Mouse (Mus musculus): ENCODE measurements at regions not wholly inside any gene's neighbourhood (a gene's known extent, or its start where the extent isn't known, plus 50 kb on each side); places are given as distances from the start of the nearest gene placed in this dataset.

- H3K4me3 ChIP-seq (ENCODE audit: low read depth, low read length): no peak overlapping the region
- no peak overlapping the region for H3K9ac ChIP-seq (replicated peaks; ENCODE audit: low read length)
- H3K4me2 ChIP-seq (ENCODE audit: low read depth, low read length): no peak overlapping the region
- no peaks in the 10 kb centered on the region for H3K36me3 ChIP-seq (replicated peaks; ENCODE audit: control insufficient read depth, insufficient read depth, low read depth, low read length)
- no peak for DNase-seq (ENCODE audit: low spot score)
- WGBS: 83% methylated on average over 1 of the region's 1 CpGs
- H3K9me3 ChIP-seq (replicated peaks; ENCODE audit: control insufficient read depth, low read length): no peaks in the 10 kb centered on the region
- no peaks in the 10 kb centered on the region for H3K4me1 ChIP-seq (ENCODE audit: control insufficient read depth, insufficient read depth, low read length)
- H3K27ac ChIP-seq (replicated peaks; ENCODE audit: low read depth, low read length): no peak overlapping the region
- no peak for ATAC-seq (replicated peaks; ENCODE audit: insufficient number of reproducible peaks, low FRiP score, low TSS enrichment, low read depth)
- no peaks in the 10 kb centered on the region for H3K27me3 ChIP-seq (ENCODE audit: control insufficient read depth, insufficient read depth, low read length)
Observed at GRCm38 (mm10) chr9:30313360-30313759, 113.5 kb upstream of the Snx19 start.

- no peak for ATAC-seq (replicated peaks; ENCODE audit: insufficient number of reproducible peaks, low FRiP score, low TSS enrichment, low read depth)
Observed at GRCm38 (mm10) chr9:30314355-30315171, 112.3 kb upstream of the Snx19 start.

GRCm38 (mm10) chr9:30315172-30315644 is 111.7 kb upstream of the Snx19 start:
- Histone ChIP-seq H3K4me1 (ENCODE audit: control insufficient read depth, insufficient read depth, low read length) (no peaks in the 10 kb centered on the region), H3K27ac (replicated peaks; ENCODE audit: low read depth, low read length) (no peak overlapping the region), H3K9me3 (replicated peaks; ENCODE audit: control insufficient read depth, low read length) (no peaks in the 10 kb centered on the region), H3K36me3 (replicated peaks; ENCODE audit: control insufficient read depth, insufficient read depth, low read depth, low read length) (no peaks in the 10 kb centered on the region), H3K9ac (replicated peaks; ENCODE audit: low read length) (no peak overlapping the region), H3K4me3 (ENCODE audit: low read depth, low read length) (no peak overlapping the region), H3K27me3 (ENCODE audit: control insufficient read depth, insufficient read depth, low read length) (no peaks in the 10 kb centered on the region), H3K4me2 (ENCODE audit: low read depth, low read length) (no peak overlapping the region)
- ATAC-seq (replicated peaks; ENCODE audit: insufficient number of reproducible peaks, low FRiP score, low TSS enrichment, low read depth) (no peak), DNase-seq (ENCODE audit: low spot score) (peak; percentile 58)
- WGBS: 50% methylated on average over 6 of the region's 6 CpGs

More at GRCm38 (mm10) chr9:30314355-30315171, 112.3 kb upstream of the Snx19 start:
- Histone ChIP-seq H3K27me3 (ENCODE audit: control insufficient read depth, insufficient read depth, low read length) (no peaks in the 10 kb centered on the region), H3K9me3 (replicated peaks; ENCODE audit: control insufficient read depth, low read length) (no peaks in the 10 kb centered on the region), H3K4me3 (ENCODE audit: low read depth, low read length) (no peak overlapping the region), H3K4me1 (ENCODE audit: control insufficient read depth, insufficient read depth, low read length) (no peaks in the 10 kb centered on the region), H3K9ac (replicated peaks; ENCODE audit: low read length) (no peak overlapping the region), H3K4me2 (ENCODE audit: low read depth, low read length) (no peak overlapping the region), H3K27ac (replicated peaks; ENCODE audit: low read depth, low read length) (no peak overlapping the region), H3K36me3 (replicated peaks; ENCODE audit: control insufficient read depth, insufficient read depth, low read depth, low read length) (no peaks in the 10 kb centered on the region)
- DNase-seq (ENCODE audit: low spot score): no peak
- 75% methylated on average over 15 of the region's 15 CpGs for WGBS

- H3K4me2 ChIP-seq (ENCODE audit: low read depth, low read length): no peak overlapping the region
- no peak for ATAC-seq (replicated peaks; ENCODE audit: insufficient number of reproducible peaks, low FRiP score, low TSS enrichment, low read depth)
- no peaks in the 10 kb centered on the region for H3K4me1 ChIP-seq (ENCODE audit: control insufficient read depth, insufficient read depth, low read length)
- no peak for DNase-seq (ENCODE audit: low spot score)
- H3K27me3 ChIP-seq (ENCODE audit: control insufficient read depth, insufficient read depth, low read length): no peaks in the 10 kb centered on the region
- H3K27ac ChIP-seq (replicated peaks; ENCODE audit: low read depth, low read length): no peak overlapping the region
- H3K9ac ChIP-seq (replicated peaks; ENCODE audit: low read length): no peak overlapping the region
- H3K4me3 ChIP-seq (ENCODE audit: low read depth, low read length): no peak overlapping the region
- H3K36me3 ChIP-seq (replicated peaks; ENCODE audit: control insufficient read depth, insufficient read depth, low read depth, low read length): no peaks in the 10 kb centered on the region
- H3K9me3 ChIP-seq (replicated peaks; ENCODE audit: control insufficient read depth, low read length): no peaks in the 10 kb centered on the region
- 83% methylated on average over 2 of the region's 2 CpGs for WGBS
Observed at GRCm38 (mm10) chr9:30344866-30345265, 82.0 kb upstream of the Snx19 start.

- Histone ChIP-seq H3K4me2 (ENCODE audit: low read depth, low read length) (no peak overlapping the region), H3K27me3 (ENCODE audit: control insufficient read depth, insufficient read depth, low read length) (no peaks in the 10 kb centered on the region), H3K9ac (replicated peaks; ENCODE audit: low read length) (no peak overlapping the region), H3K4me1 (ENCODE audit: control insufficient read depth, insufficient read depth, low read length) (no peaks in the 10 kb centered on the region), H3K4me3 (ENCODE audit: low read depth, low read length) (no peak overlapping the region), H3K36me3 (replicated peaks; ENCODE audit: control insufficient read depth, insufficient read depth, low read depth, low read length) (no peaks in the 10 kb centered on the region), H3K9me3 (replicated peaks; ENCODE audit: control insufficient read depth, low read length) (no peaks in the 10 kb centered on the region), H3K27ac (replicated peaks; ENCODE audit: low read depth, low read length) (no peak overlapping the region)
- ATAC-seq (replicated peaks; ENCODE audit: insufficient number of reproducible peaks, low FRiP score, low TSS enrichment, low read depth) (no peak), DNase-seq (ENCODE audit: low spot score) (peak; percentile 23)
- 44% methylated on average over 4 of the region's 4 CpGs for WGBS
Observed at GRCm38 (mm10) chr9:30353965-30354364, 72.9 kb upstream of the Snx19 start.

GRCm38 (mm10) chr9:30355642-30356041 is 71.3 kb upstream of the Snx19 start:
- no peak overlapping the region for H3K27ac ChIP-seq (replicated peaks; ENCODE audit: low read depth, low read length)
- H3K27me3 ChIP-seq (ENCODE audit: control insufficient read depth, insufficient read depth, low read length): no peaks in the 10 kb centered on the region
- no peak for ATAC-seq (replicated peaks; ENCODE audit: insufficient number of reproducible peaks, low FRiP score, low TSS enrichment, low read depth)
- H3K4me1 ChIP-seq (ENCODE audit: control insufficient read depth, insufficient read depth, low read length): no peaks in the 10 kb centered on the region
- H3K4me2 ChIP-seq (ENCODE audit: low read depth, low read length): no peak overlapping the region
- H3K9ac ChIP-seq (replicated peaks; ENCODE audit: low read length): no peak overlapping the region
- H3K9me3 ChIP-seq (replicated peaks; ENCODE audit: control insufficient read depth, low read length): no peaks in the 10 kb centered on the region
- 88% methylated on average over 2 of the region's 2 CpGs for WGBS
- no peaks in the 10 kb centered on the region for H3K36me3 ChIP-seq (replicated peaks; ENCODE audit: control insufficient read depth, insufficient read depth, low read depth, low read length)
- no peak for DNase-seq (ENCODE audit: low spot score)
- H3K4me3 ChIP-seq (ENCODE audit: low read depth, low read length): no peak overlapping the region

GRCm38 (mm10) chr9:30369554-30370440 is 57.1 kb upstream of the Snx19 start:
- H3K9ac ChIP-seq (replicated peaks; ENCODE audit: low read length): no peak overlapping the region
- no peak overlapping the region for H3K27ac ChIP-seq (replicated peaks; ENCODE audit: low read depth, low read length)
- no peak overlapping the region for H3K4me3 ChIP-seq (ENCODE audit: low read depth, low read length)
- DNase-seq (ENCODE audit: low spot score): peak; percentile 40
- no peaks in the 10 kb centered on the region for H3K9me3 ChIP-seq (replicated peaks; ENCODE audit: control insufficient read depth, low read length)
- ATAC-seq (replicated peaks; ENCODE audit: insufficient number of reproducible peaks, low FRiP score, low TSS enrichment, low read depth): no peak
- H3K36me3 ChIP-seq (replicated peaks; ENCODE audit: control insufficient read depth, insufficient read depth, low read depth, low read length): no peaks in the 10 kb centered on the region
- 64% methylated on average over 11 of the region's 11 CpGs for WGBS
- H3K4me1 ChIP-seq (ENCODE audit: control insufficient read depth, insufficient read depth, low read length): no peaks in the 10 kb centered on the region
- H3K27me3 ChIP-seq (ENCODE audit: control insufficient read depth, insufficient read depth, low read length): no peaks in the 10 kb centered on the region
- no peak overlapping the region; the same call in 1 of the 2 replicates for H3K4me2 ChIP-seq (ENCODE audit: low read depth, low read length)

- H3K27ac ChIP-seq (replicated peaks; ENCODE audit: low read depth, low read length): no peak overlapping the region
- H3K36me3 ChIP-seq (replicated peaks; ENCODE audit: control insufficient read depth, insufficient read depth, low read depth, low read length): no peaks in the 10 kb centered on the region
- no peak overlapping the region for H3K4me2 ChIP-seq (ENCODE audit: low read depth, low read length)
- WGBS: 73% methylated on average over 2 of the region's 2 CpGs
- H3K9me3 ChIP-seq (replicated peaks; ENCODE audit: control insufficient read depth, low read length): no peaks in the 10 kb centered on the region
- DNase-seq (ENCODE audit: low spot score): no peak
- H3K4me3 ChIP-seq (ENCODE audit: low read depth, low read length): no peak overlapping the region
- no peak for ATAC-seq (replicated peaks; ENCODE audit: insufficient number of reproducible peaks, low FRiP score, low TSS enrichment, low read depth)
- no peaks in the 10 kb centered on the region for H3K4me1 ChIP-seq (ENCODE audit: control insufficient read depth, insufficient read depth, low read length)
- H3K27me3 ChIP-seq (ENCODE audit: control insufficient read depth, insufficient read depth, low read length): no peaks in the 10 kb centered on the region
- H3K9ac ChIP-seq (replicated peaks; ENCODE audit: low read length): no peak overlapping the region
Observed at GRCm38 (mm10) chr9:30370789-30371188, 56.1 kb upstream of the Snx19 start.

Data from embryonic facial prominence, embryonic 11.5 days (tissue).